Mouse (Mus musculus) left cerebral cortex, adult 8-10 months (tissue): Measurements from ENCODE around the gene Bsx. TPM values are rescaled to one million over a fixed set of nuclear protein-coding genes. Genes with fewer than 3 reads are reported as not detected.

Experiments used
- DNase-seq, 2 experiments: peaks; one replicate each; pipeline ENCODE4 v3.0.0; 2022; ENCODE audit warnings: low spot score in 2 of 2
- total RNA-seq, 4 experiments: library from RNA; stranded (reverse); gene quantifications; 2 replicates each; pipeline ENCODE4 v1.2.4; 2022

Bsx gene
- total RNA-seq = not detected

DNA sequence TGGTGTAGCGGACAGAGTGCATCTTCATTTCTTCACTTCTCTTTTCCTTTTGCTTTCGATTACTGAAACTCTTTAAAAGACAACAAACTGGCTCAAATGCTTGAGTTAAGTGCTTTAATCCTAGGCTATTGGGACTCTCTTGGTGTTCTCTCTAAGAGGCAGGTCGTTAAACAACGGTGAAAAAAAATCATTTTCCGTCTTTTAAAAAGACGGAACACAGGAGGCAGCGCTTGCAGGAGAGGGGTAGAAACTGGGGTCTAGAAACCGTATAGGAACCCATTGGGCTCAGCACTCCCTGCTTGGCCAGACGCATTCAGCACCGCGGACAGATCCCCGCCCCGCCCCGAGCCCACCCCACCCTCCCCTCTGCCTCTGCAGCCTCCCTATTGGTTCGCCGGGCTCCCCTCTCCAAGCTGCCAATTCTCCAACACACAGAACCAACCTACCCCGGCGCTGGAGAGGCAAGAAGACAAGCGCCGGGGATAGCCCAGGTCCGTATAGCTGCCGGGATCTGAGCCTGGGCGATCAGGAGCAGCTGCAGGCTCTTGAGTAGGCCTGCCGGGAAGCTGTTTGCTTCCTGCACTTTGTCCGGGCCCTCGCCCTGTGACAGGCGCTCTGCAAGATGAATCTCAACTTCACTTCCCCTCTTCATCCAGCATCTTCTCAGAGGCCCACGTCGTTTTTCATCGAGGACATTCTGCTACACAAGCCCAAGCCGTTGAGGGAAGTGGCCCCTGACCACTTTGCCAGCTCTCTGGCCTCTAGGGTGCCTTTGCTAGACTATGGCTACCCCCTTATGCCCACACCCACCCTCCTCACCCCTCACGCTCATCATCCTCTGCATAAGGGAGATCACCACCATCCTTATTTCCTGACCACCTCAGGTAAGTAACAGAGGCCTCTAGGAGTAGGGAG, at the start of gene Bsx:
Gene Bsx, plus strand, starts transcription at position 572 of the 915 bp plus-strand sequence.
- no peak for DNase-seq

DNA sequence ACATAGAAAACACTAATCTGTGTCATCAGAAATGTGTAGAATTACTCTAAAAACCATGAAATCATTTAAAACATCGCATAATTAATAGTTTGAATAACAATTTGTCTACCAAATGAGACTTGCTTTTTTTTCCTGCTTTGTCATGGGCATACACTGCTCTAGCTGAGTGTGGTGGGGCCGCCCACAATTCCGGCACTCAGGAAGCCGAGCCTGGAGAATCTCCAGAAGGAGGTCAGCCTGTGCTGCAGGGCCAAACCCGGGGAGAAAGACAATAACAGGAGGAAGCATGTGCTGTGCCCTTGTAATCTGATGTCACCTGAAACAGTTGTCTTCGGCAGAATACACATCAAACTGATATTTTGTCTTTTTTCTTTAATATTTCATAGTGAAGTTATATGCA, 48.3 kb upstream of the Bsx start:
- DNase-seq = no peak

DNA sequence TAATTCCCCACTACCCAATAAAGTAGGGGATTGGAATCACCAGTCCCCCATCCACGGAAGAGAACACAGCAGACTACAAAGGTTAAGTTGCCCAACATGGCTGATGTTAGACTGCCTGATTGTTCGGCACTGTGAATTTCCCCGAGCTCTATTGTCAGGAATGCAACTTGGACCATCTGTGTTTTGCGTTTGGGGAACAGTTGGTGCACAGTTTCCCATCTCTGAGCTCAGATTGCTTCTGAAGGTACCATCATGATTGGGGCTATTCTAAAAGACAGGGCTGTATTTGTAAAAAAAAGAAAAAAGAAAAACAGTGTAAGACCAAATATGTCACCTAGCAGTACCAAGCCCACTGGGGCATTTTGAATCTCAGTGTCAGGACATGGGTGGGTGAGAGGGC, 46.6 kb upstream of the Bsx start:
- DNase-seq = no peak

DNA sequence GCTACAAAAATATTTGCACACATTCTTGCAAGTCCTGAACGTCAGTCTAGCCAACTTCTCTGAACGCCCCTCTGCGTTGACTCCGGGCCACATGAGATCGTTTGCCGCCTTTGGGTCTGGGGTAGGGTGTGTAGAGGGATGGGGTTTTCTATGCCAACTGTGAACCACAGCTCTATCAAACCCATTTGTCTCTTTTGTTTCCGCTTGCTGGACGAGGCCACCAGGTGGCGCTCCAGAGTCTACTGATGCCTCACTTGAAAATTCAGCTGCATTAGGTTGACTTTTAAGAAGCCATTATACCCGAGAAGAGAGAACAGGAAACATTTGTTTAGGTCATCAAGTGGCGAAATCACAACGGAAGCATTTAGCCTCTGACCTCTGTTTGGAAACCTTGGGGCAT, 39.4 kb upstream of the Bsx start:
- peak in 1 of 2 experiments; percentile 64 for DNase-seq

DNA sequence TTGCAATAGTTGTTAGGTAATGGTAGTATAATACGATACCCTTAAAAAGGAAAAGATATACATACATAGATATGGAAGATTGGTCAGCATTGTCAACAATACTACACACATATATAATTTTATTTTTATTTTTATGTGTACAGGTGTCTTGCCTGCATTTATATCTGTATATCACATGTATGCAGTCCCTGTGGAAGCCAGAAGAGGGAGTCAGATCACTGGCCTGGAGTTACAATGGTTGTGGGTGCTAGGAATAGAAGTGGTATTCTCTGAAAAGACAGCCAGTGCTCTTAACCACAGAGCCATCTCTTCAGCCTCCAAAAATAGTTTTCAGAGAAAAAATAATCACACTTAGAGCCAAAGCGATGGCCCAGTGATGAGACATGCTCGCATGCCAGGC, 37.2 kb upstream of the Bsx start:
- DNase-seq = no peak

DNA sequence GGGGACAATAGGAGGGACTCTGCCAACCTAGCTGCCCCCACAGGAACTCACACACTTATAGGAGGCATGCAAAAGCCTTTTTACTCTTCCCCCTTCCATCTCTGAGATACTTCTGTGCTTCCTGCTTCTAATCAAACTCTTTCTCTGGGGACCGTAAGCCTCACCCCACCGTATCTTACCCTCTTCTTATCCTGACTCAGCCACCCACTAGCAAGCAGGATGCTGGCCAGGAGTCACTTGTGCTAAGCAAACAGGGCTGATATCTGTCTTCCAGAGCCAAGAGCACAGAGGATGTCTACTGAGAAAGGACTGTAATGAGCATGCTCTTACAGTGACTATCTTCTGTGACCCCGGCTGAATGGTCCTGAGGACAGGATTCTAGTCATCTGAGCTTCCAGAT, 34.3 kb upstream of the Bsx start:
- no peak for DNase-seq

DNA sequence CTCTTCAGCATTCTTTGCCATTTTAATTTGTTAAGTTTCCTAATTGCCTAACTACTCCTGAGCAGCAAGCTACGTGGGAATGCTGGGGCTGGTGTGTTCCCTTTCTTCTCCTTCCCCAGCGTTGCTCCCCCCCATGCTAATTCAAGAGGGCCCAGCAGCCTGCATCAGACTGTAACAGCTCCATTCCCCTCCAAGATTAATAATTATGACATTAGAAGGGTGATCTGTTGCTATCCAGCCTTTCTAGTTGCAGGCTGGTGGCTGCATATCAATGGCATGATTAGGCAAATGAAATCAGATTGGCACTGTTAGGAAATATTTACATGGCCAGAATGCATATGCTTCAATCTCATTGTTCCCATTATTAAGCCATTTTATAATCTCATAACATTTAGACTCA, 22.4 kb upstream of the Bsx start:
- no peak for DNase-seq

DNA sequence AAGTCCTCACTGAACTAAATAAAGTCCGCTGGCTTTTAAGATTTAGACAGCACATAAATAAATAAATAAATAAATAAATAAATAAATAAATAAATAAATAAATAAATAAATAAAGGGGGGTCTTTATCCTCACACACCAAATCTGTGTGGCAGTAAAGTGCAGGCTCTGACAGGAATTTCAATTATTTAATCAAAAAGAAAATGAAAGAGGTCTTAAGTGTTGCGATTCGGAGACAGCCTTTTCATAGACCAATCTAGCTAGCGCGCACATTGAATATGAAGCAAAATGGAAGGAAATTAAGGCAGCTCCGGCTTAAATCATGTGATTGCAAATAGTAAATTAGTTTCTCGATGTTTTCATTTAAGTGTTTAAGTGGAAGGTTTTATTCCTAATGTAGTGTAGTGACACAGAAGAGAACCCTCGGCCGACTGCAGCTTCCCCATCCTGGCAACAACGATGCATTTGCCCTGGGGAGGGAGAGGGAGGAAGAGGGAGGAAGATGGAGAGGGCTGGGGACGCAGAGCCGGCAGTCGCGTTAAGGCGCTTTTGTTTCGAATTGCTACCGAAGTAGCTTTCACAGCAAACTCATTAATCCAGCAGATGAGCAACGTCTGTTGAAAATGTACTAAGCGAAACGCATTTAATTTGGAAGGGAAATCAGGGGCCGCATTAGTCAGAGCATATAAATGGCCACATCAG, 15.3 kb upstream of the Bsx start:
- no peak for DNase-seq

DNA sequence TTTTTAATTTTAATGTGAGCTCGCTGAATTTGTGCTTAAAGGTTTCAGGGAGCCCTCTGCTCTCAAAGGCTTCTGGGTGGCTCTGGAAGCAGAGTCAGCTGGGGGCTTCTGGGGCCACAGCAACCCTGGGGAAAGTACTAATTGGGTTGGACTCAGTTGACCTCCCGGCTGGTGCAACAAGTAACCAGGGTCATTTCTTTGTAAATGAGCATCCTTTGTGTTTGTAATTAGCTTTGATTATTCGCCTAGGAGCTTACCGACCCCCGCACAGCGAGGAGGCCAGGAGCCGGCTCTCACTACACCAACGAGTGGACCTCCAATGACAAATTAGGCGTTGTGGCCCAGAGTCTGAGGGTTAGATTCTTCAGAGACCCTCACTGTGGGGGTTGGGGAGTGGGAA, 14.7 kb upstream of the Bsx start:
- DNase-seq = no peak

DNA sequence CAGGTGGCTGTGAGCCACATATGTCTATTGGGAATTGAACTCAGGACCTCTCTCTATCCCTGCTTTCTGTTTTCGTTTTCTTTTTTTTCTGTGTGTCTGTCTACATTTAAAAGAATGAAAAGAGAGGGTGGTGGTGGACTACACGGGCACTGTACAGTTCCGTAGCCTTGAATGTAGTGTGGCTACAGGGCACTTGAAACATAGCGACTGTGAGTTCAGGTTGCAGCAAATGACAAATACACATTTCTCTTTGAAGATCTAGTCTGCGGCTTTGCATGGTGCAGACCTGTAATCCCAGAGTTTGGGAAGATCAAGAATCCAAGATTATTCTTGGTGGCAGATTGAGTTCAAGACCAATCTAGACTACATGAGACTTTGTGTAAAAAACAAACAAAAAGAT, 3.6 kb upstream of the Bsx start:
- no peak for DNase-seq

DNA sequence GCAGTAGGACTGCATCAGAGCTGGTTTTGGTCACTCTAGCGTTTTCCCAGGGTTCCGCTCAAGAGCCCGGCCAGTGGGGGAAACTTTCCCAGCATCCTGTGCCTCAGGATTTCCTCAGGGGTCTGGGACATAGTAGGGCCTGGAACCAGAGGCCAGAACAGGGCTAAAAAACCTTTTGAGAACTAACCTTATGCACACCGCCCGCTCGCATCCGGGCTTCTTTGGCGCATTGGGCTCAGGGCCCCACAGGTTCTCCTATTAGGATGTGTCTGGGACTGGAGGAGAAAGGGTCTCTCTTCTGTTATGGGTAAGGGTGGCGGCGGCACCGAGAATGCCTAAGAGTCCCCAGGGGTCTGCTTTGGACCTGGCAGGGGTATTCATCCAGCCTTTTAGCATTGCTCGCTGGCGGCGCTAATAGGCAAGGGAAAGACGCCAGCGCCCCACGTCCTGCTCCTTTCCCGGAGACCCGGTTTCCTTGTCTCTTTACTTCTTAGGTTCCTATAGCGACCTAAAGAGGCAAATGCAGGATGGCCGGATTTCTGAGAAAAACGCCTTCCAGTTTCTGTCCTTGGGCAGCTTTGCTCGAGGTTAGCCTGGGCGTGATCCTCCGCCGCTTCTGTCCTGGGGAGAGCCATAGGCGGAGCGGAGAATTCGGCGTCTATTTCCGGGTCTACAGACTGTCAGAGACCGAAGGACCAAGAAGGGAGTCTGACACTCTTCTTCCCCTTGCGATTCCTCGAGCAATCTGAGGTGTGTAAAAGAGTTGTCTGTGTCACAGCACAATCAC, 2.4 kb upstream of the Bsx start:
- DNase-seq = no peak

DNA sequence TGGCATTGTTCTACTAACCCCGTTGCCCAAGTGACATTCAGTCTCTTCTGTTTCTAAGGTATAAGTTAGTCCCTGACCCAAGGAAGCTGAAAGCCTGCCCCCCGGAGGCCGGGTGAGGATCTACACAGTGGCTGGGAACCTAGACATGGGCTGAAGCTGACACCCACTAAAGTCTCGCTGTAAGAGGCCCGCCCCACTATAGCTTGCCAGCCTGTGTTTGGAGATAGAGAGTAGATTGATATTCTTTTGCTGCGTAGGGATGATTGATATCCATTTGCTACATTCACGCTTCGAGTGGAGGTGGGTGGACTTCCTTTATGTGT, 1.8 kb upstream of the Bsx start:
- DNase-seq = no peak

DNA sequence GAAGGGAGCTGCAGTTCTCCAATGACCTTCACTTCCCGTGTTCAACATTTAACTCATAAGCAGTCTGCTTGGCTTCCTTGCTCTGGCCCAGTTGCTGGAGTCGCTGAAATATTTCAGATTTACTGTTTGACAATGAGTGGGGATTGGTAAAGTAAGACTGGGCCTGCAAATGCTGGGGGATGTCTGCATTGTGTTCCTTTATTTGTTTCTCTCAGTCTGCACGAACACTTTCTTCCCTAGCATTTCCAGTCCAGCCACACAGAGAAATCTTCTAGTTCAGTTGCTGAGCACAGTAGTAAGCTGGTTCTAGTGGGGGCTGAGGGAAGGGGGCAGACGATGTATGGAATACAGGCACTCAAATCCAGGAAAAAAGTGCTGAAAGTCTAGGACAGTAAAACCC, 1.0 kb downstream of the Bsx start:
- no peak for DNase-seq

DNA sequence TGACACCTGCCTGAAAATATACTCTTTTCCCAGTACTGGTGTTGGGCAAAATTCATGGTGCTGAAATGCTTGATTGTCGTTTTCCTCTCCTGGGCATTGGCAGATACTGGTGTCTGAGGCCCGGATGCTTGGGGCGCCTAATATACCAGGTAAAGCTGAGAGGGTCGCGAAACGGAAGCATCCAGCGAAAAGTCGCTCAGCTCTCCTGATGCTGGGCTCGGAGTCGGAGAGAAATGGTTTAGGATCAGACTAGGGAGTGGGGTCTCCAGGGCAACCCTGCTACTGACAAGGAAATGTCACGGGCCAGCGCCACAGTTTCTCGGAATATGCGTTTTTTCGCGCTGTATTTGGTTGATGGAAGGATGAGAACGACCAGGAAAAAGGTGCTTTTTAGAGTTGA, 1.5 kb downstream of the Bsx start:
- DNase-seq = no peak

DNA sequence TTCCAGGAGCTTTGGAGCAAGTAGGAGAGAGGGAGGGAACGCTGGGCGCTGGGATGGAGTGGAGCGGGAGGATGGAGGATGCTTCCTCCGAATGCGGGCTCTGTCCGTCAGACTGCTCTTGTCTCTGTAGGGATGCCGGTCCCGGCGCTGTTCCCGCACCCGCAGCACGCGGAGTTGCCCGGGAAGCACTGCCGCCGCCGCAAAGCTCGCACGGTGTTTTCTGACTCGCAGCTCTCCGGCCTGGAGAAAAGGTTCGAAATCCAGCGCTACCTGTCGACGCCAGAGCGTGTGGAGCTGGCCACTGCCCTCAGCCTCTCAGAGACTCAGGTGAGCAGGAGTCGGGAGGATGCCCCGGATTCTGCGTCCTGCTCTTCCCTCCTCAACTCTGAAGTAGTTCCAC, 2.2 kb downstream of the Bsx start:
- DNase-seq = no peak

DNA sequence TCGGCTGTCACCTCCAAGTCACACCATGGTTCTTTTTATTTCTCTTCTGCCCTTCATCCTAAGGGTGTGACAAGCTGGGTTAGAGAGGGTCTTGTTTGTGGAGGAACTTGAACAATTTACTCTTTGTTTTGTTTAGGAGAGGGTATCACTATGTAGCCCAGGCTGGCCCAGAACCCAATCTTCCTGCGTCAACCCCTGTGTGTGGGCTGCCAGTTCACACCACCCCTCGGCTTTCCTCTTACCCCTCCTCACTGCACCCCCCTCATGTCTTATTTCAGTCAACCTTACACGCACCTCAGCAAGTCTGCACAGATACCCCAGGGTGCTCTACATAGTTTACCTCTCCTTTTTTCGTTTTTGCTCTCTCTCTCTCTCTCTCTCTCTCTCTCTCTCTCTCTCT, 2.8 kb downstream of the Bsx start:
- DNase-seq = no peak

DNA sequence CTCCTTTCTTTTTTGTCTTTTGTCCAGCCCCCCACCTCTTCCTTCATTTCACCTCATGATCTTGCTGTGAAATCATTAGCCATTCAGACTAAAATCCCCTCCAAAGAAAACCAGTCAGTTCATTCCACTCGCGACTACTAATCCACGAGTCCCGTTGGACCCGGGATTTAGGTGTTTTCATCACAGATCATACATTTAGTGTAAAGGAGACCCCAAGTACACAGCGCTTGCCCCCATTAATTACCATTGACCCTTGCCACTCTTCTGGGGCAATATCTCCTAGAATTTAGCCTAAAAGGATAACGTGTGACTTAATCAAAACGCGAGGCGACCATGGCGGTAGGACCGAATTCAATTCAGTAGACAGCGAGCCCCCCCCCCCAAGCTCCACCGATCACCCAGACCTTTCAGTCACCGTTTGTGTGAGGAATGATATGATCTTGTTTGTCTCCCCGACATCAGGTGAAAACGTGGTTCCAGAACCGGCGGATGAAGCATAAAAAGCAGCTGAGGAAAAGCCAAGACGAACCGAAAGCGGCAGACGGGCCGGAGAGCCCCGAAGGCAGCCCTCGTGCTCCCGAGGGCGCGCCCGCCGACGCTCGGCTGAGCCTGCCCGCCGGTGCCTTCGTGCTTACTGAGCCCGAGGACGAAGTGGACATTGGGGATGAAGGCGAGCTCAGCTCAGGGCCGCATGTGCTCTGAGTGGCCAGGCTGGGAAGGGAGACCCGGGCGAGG, 3.4 kb downstream of the Bsx start:
- DNase-seq = no peak

DNA sequence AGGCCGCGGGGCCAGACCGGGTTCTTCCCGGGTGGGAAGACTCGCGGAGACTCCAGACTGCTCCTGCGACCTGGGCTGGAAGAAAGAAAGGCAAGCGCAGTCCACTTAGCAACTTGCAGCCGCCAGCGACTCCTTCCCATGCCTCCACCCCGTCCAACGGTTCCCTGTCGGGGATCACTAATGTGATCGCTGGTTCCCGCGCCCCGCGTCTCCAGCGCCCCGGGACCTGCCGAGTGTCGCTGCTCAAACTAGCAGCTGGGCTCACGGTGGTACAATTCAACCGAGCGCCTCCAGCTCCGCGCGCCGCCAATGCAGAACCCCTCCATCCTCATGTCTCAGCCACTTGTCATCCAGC, 3.9 kb downstream of the Bsx start:
- DNase-seq = no peak

DNA sequence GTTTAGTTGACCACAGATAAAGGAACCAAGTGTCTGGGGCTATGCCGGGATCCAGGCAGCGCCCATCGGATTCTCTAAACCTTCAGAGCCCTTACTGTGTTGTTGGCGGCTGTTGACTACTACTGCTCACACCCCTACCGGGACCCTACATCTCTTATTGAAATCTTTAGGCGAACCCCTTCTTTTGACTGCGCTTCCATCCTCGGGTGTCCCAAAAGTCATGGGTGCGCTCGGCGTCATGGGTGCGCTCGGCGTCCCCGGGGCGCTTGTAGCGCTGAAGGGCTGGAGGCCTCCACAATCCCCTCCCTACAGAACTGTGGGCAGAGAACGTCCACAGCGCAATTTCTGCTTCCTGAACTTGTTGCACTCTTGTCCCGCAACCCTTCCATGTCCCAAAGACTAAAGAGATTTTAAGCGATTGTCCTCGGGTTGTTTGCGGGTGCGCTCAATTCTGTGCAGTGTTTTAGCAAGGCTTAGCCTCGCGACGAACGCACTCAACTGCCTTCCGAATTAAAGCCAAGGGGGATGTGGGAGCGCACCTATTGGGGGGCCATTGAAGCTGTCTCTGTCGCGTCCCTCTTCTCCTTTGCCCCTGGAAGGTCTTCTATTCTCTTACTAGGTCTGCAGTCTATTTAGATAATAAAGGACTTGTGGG, 4.5 kb downstream of the Bsx start:
- no peak for DNase-seq

DNA sequence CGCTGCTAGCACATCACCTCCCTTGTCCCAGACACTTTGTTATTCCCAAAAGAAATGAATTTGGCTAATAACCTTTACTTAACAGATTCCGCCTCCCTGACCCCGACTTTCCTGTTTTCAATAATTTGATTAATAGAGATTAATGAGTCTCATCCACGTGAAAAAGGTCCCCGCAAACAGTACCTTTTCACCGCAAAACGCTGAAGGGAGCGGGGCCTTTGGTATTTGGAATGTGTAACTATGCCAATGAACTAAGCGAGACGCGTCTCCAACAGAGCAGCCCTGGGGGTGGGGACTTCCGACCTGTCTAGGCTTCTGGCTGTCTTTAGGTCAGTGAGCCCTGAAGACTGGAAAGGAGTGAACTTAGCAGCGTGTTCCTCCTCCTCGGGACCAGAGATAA, 5.1 kb downstream of the Bsx start:
- DNase-seq = no peak

DNA sequence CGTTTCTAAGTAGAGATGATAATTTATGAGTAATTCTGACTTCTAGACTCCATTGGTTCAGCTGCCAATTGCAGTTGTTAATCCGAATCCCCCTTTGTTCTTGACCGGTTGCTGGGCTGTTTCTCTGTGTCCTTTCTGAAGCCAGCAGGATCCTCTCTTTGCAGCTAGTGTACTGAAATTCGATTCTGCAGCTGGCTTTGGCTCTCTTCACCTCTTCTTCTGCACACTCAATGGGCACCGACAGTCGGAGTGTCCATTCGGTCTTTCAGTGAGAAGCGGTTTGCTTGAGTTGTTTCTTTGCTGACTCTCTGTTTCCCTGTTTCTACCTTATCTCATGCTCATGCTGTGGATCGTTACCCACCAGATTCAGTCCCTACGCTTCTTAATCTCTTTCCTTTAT, 11.7 kb downstream of the Bsx start:
- no peak for DNase-seq
